Comparison of ENCODE assay signal across 16 mouse cellular contexts in the genomic region with DNA sequence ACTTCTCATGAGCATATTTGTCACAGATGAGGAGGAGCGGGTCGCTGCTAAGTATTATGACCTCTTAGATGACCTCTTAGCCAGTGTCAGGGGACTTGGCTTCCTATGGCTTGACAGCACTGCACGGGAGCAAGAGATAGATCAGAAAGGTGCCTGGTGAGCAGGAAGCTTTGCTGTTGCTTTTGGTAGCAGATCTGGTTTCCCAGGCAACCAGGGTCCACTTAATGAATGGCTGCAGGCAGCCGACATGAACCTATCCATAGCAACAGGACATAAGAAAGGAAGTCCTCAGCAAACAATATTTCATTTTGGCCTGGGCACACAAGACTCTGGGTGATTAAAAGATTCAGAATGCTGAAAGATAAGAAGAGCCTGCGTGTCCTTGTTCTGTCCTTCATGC. TPM values are rescaled to one million over a fixed set of nuclear protein-coding genes. Genes with fewer than 3 reads are reported as not detected.
A peak's percentile ranks its signal among the peaks of the same experiment; 100 is the strongest.
DNase-seq lines count a peak whose midpoint lies in the region; ATAC-seq lines count a peak whose summit lies in the region.
"Had no signal": no experiment of that assay in that cellular context is flagged by ENCODE, and none has a peak within 500 bp of the region (broad histone marks: within the 10 kb centered on the region; RNA-seq: fewer than 3 reads in every experiment).

No protein-coding gene starts in this region.

- no peak overlapping the region for H3K27ac ChIP-seq in limb, embryonic 11.5 days (replicated peaks; ENCODE audit: low read depth, low read length)

- H3K4me2 ChIP-seq in limb, embryonic 11.5 days (ENCODE audit: low read depth, severe bottlenecking) = no peak overlapping the region

- ATAC-seq in limb, embryonic 11.5 days (ENCODE audit: insufficient number of reproducible peaks, low FRiP score, low TSS enrichment, low read depth) = no peak
- ATAC-seq: lung, postnatal 0 days had no signal

- DNase-seq in adrenal gland, adult 2 months = peak; percentile 32
- DNase-seq in adrenal gland, adult 8-10 months = no peak
- peak; percentile 37 to 48 for DNase-seq in right cerebral cortex, postnatal 10 days (ENCODE audit: low spot score in 2 of 2)
- DNase-seq in right cerebral cortex, postnatal 36 days (ENCODE audit: low spot score in 2 of 2) = no peak
- DNase-seq in limb, embryonic 11.5 days (ENCODE audit: low spot score) = peak; percentile 34
- no peak for DNase-seq in gastrocnemius, postnatal 36 days
- no peak for DNase-seq in urinary bladder, postnatal 25 days (ENCODE audit: low spot score)
- no peak for DNase-seq in left cerebral cortex, adult 18-20 months (ENCODE audit: low spot score in 2 of 2)
- DNase-seq: cerebellum, adult 9-11 months; kidney, postnatal 36 days; left cerebral cortex, postnatal 4 days; thymus, postnatal 14 days had no signal

- no peaks in the 10 kb centered on the region for H3K9me3 ChIP-seq in limb, embryonic 11.5 days (ENCODE audit: control insufficient read depth, low read length)

- H3K9ac ChIP-seq in limb, embryonic 11.5 days (ENCODE audit: low read length) = no peak overlapping the region

- no peak overlapping the region for H3K4me3 ChIP-seq in limb, embryonic 11.5 days (ENCODE audit: low read depth, low read length)

- 21% methylated on average over 5 of the region's 5 CpGs for WGBS in limb, embryonic 11.5 days

- H3K27me3 ChIP-seq in limb, embryonic 11.5 days (ENCODE audit: control insufficient read depth, insufficient read depth, low read length) = no peaks in the 10 kb centered on the region

- no peaks in the 10 kb centered on the region for H3K4me1 ChIP-seq in limb, embryonic 11.5 days (ENCODE audit: control insufficient read depth, insufficient read depth, low read length)

- no peaks in the 10 kb centered on the region for H3K36me3 ChIP-seq in limb, embryonic 11.5 days (ENCODE audit: control insufficient read depth, insufficient read depth, low read length)

- intact Hi-C loops in gastrocnemius, postnatal 36 days (cut with DNase I) = no loop called here

RNA-seq across cellular contexts. Expression of a gene that starts 13.9 kb away (rescaled TPM):
- 10 to 100 TPM; 33.5 to 44.2 TPM for total RNA-seq in adrenal gland, adult 2 months (2021)
- 6.4 and 7.7 TPM in 2 replicates for polyA plus RNA-seq in adrenal gland, adult 2 months (2012; rRNA removed)
- 10 to 100 TPM; 53.3 to 64.1 (median 57.7) TPM for total RNA-seq in adrenal gland, adult 8-10 months (2022)
- polyA plus RNA-seq in limb, embryonic 11.5 days (2014; fragmentation: Nextera tagmentation; extraction: Ambion mirVana) = 46.2 and 48.8 TPM in 2 replicates
- total RNA-seq in gastrocnemius, postnatal 36 days (2021) = 10 to 100 TPM; 16.1 to 22.4 TPM
- total RNA-seq in left cerebral cortex, adult 18-20 months (2021) = 10 to 100 TPM; 87.2 to 87.9 TPM

RNA-seq across cellular contexts. Expression of a gene that starts 14.1 kb away (rescaled TPM):
- total RNA-seq in adrenal gland, adult 2 months (2021) = 10 to 100 TPM; 15.0 to 17.5 TPM
- 11.0 and 13.2 TPM in 2 replicates for polyA plus RNA-seq in adrenal gland, adult 2 months (2012; rRNA removed)
- 10 to 100 TPM; 14.7 to 31.2 (median 24.7) TPM for total RNA-seq in adrenal gland, adult 8-10 months (2022)
- 52.1 and 53.3 TPM in 2 replicates for polyA plus RNA-seq in limb, embryonic 11.5 days (2014; fragmentation: Nextera tagmentation; extraction: Ambion mirVana)
- 1 to 10 TPM; 4.9 to 8.4 TPM for total RNA-seq in gastrocnemius, postnatal 36 days (2021)
- total RNA-seq in left cerebral cortex, adult 18-20 months (2021) = 10 to 100 TPM; 17.1 to 17.3 TPM

RNA-seq across cellular contexts. Expression of a gene that starts 25.9 kb away (rescaled TPM):
- 10 to 100 TPM; 37.5 to 84.7 TPM for total RNA-seq in adrenal gland, adult 2 months (2021)
- 51.5 and 57.8 TPM in 2 replicates for polyA plus RNA-seq in adrenal gland, adult 2 months (2012; rRNA removed)
- 100 to 1,000 TPM in 2 of 4 experiments, 10 to 100 TPM in 2; 44.9 to 312 (median 173) TPM for total RNA-seq in adrenal gland, adult 8-10 months (2022)
- 0.08 TPM in 1 of 2 replicates, not detected in the other for polyA plus RNA-seq in limb, embryonic 11.5 days (2014; fragmentation: Nextera tagmentation; extraction: Ambion mirVana)
- not detected for total RNA-seq in gastrocnemius, postnatal 36 days (2021)
- total RNA-seq in left cerebral cortex, adult 18-20 months (2021) = 100 to 1,000 TPM; 277 to 278 TPM
- total RNA-seq: hematopoietic stem cell, adult 5-6 weeks; neutrophil, adult 5-6 weeks had no signal
- polyA plus RNA-seq: spleen, adult 2 months had no signal

Comparison
In these comparisons a context has a peak if more than half of its experiments do, and no peak if none do; other contexts are left out.
1. DNase-seq: peak in adrenal gland, adult 2 months (single experiment), right cerebral cortex, postnatal 10 days (2 of 2) and limb, embryonic 11.5 days (single experiment); none in adrenal gland, adult 8-10 months (single experiment), right cerebral cortex, postnatal 36 days (0 of 2), gastrocnemius, postnatal 36 days (0 of 2), urinary bladder, postnatal 25 days (single experiment) and left cerebral cortex, adult 18-20 months (0 of 2).
2. RNA of a gene that starts 25.9 kb away (total RNA-seq): 277 to 278 TPM in left cerebral cortex, adult 18-20 months, 44.9 to 312 TPM in adrenal gland, adult 8-10 months and 37.5 to 84.7 TPM in adrenal gland, adult 2 months; not detected in gastrocnemius, postnatal 36 days; every median in the first group is over 10 times any median in the second.